Mouse (Mus musculus) stomach, embryonic 14.5 days (tissue): ENCODE data around the gene Szrd1. TPM values are rescaled to one million over a fixed set of nuclear protein-coding genes. Genes with fewer than 3 reads are reported as not detected.

Source experiments
- ATAC-seq: fragments of 200-750 bp; cut with Nextera tagmentation; 2 replicates; pipeline ENCODE4 v1.8.0; 2017; ENCODE audit warnings: low read depth, moderate TSS enrichment; ENCODE audit not compliant: insufficient number of reproducible peaks, insufficient read depth, low FRiP score
- H3K27ac ChIP-seq: fragments of 300-500 bp; sonication (generic); 2 replicates; pipeline ENCODE4 v1.5.1; 2014; ENCODE audit warnings: mild to moderate bottlenecking, low read length, moderate library complexity, mixed read lengths
- H3K27me3 ChIP-seq: fragments of 300-500 bp; sonication (generic); 2 replicates; pipeline ENCODE4 v1.6.1; 2014; ENCODE audit warnings: low read length, control low read depth, mixed read lengths; ENCODE audit not compliant: control insufficient read depth, insufficient read depth
- H3K36me3 ChIP-seq: fragments of 300-500 bp; sonication (generic); 2 replicates; pipeline ENCODE4 v1.6.1; 2014; ENCODE audit warnings: mild to moderate bottlenecking, control low read depth, low read length, moderate library complexity, mixed read lengths; ENCODE audit not compliant: control insufficient read depth, insufficient read depth
- H3K4me1 ChIP-seq: fragments of 300-500 bp; sonication (generic); 2 replicates; pipeline ENCODE4 v1.6.1; 2014; ENCODE audit warnings: low read length, control low read depth, mixed read lengths; ENCODE audit not compliant: control insufficient read depth, insufficient read depth
- H3K4me2 ChIP-seq: fragments of 300-500 bp; sonication (generic); replicated peaks from 2 replicates; pipeline ENCODE4 v1.6.1; 2014; ENCODE audit warnings: low read depth, low read length, control low read depth
- H3K4me3 ChIP-seq: fragments of 300-500 bp; sonication (generic); 2 replicates; pipeline ENCODE4 v1.5.1; 2014; ENCODE audit warnings: low read depth, low read length, control low read depth
- H3K9ac ChIP-seq: fragments of 300-500 bp; sonication (generic); replicated peaks from 2 replicates; pipeline ENCODE4 v1.6.1; 2014; ENCODE audit warnings: low read depth, mild to moderate bottlenecking, control low read depth, low read length, moderate library complexity, mixed read lengths
- H3K9me3 ChIP-seq: fragments of 300-500 bp; sonication (generic); 2 replicates; pipeline ENCODE4 v1.6.1; 2016; ENCODE audit warnings: low read depth, low read length, control low read depth; ENCODE audit not compliant: control insufficient read depth
- WGBS: fragments of 180-500 bp; shearing (Covaris S2); extraction: QIAGEN DNeasy Blood & Tissue Kit; methylation state at CpG from one replicate; pipeline ENCODE4 v1.1.7; 2014; 5-methylcytosine and 5-hydroxymethylcytosine counted together
- polyA plus RNA-seq: library from polyadenylated mRNA; unstranded; fragments of >200 nt; fragmentation: Nextera tagmentation; extraction: Ambion mirVana; gene quantifications from 2 replicates; pipeline ENCODE4 v1.2.1, GENCODE M21; 2014

Gene Szrd1
- polyA plus RNA-seq, 1 experiment from 2014 or later = 35.3 TPM

DNA sequence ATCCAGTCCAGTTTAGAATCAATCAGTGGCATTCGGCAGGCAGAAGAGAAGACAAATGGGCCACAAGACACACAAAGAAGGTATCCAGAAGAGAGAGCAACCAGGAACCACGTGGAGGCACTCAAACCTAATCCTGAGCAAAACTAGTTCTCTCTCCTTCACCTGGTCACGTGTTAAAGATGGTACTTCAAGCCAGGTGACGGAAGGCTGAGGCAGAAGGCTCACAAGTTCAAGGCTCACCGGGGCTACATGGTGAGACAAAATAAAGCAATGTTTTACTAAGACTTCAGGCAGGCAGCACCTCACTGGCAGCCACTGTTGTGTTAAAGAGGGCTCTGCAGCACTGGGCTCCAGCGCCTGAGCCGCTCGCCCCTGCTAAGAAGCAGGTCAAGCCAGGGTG, 7.4 kb downstream of the Szrd1 start:
- ATAC-seq = no peak

DNA sequence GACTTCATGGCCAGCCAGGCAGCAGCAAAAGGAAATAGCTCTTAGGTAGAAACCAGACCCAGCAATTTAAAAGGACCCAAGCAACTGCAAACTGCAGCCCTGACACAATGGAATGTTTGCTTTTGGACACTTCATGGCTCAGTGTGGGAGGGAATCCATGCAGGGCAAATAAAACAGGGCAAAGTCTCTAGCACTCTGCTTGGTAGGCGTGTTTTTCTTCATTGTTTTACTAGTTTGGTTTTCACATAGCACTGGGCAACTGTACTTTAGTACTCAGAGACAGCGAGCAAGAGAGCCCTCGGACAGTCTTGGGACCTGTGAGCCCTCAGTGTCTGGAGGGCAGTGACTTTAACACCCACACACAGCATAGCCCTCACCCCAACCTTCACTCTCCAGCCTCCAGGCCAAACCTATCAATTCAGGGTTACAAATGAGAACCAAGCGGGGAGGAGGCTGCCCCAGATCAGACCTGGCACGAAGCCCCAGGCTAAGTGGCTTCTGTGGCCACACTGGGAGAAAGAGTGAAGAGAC, 8.0 kb downstream of the Szrd1 start:
- Histone ChIP-seq H3K4me1 (peaks cover 62% of the 10 kb centered on the region), H3K4me3 (no peak overlapping the region), H3K4me2 (peak overlapping the region; percentile 32), H3K9ac (no peak overlapping the region), H3K27me3 (no peaks in the 10 kb centered on the region), H3K27ac (peak overlapping the region; percentile 95), H3K9me3 (no peaks in the 10 kb centered on the region), H3K36me3 (peaks cover 3% of the 10 kb centered on the region; the same call in 1 of the 2 replicates)
- WGBS = 30% methylated on average over 5 of the region's 5 CpGs
- ATAC-seq = peak; percentile 86

More for the DNA sequence above, 7.4 kb downstream of the Szrd1 start:
- H3K4me3 ChIP-seq = no peak overlapping the region
- no peaks in the 10 kb centered on the region for H3K36me3 ChIP-seq
- peak overlapping the region; percentile 95 for H3K27ac ChIP-seq
- WGBS = 38% methylated on average over 8 of the region's 8 CpGs
- H3K9ac ChIP-seq = no peak overlapping the region
- H3K4me1 ChIP-seq = peaks cover 65% of the 10 kb centered on the region
- H3K27me3 ChIP-seq = no peaks in the 10 kb centered on the region
- H3K4me2 ChIP-seq = peak overlapping the region; percentile 32
- no peaks in the 10 kb centered on the region for H3K9me3 ChIP-seq

DNA sequence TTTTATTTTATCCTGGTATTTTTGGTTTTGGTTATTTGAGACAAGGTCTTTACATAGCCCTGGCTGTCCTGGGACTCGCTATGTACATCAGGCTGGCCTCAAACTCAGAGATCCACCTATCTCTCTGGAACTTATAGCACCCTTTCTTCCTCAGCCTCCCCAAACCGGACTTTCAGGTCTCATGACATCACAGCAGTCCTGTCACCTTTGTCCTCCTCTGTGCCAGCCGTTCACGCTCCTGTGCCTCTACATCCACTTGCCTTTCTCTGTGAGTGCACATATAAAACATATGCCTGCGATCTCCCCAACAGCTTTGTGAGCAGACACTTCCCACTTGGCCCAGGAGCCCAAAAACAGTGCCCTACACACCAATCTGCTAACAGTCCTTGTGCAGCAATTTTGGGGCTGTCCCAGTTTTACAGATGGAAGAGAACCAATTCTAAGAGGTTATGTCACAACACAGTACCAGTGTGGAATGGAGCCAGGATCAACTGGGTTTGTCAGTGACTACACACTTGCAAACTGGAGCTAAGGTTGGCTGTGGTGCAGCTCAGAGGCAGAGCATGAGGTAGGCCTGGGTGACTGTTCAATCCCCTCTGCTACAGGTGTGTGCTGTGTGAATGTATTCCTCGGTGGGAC, 8.8 kb downstream of the Szrd1 start:
- Histone ChIP-seq H3K4me3 (no peak overlapping the region), H3K9me3 (no peaks in the 10 kb centered on the region), H3K27ac (peak overlapping the region; percentile 95), H3K4me2 (peak overlapping the region; percentile 27), H3K4me1 (peaks cover 55% of the 10 kb centered on the region), H3K27me3 (no peaks in the 10 kb centered on the region), H3K9ac (0 out of 2 replicates have a peak overlapping the region, but pooled peaks have one; percentile 6), H3K36me3 (peaks cover 3% of the 10 kb centered on the region; the same call in 1 of the 2 replicates)
- ATAC-seq = peak; percentile 8; the same call in 1 of the 2 replicates
- WGBS = 65% methylated on average over 6 of the region's 6 CpGs

DNA sequence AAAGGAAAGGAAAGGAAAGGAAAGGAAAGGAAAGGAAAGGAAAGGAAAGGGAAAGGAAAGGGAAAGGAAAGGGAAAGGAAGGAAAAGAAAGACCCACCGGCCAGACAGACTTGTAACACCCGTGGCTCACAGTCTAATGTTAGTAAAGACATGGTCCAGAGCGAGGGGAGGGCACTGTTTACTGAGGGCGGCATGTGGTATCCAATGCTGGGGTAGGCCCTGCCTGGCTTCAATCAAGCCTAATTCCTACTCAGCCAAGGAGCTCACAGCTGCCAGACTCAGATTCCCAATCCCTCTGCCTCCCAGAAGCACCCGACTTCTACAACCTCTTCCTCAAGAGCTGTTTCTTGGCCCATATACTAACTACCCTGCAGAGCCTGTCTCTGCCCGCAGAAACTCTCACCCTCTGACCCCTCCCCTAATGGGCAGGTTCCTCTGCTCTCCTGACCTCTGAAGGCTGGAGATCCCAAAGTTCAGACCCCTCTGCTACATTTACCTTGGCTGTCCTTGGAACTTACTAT, 10.3 kb downstream of the Szrd1 start:
- 30% methylated on average over 6 of the region's 6 CpGs for WGBS
- Histone ChIP-seq H3K36me3 (peaks cover 3% of the 10 kb centered on the region), H3K4me3 (no peak overlapping the region), H3K4me2 (no peak overlapping the region), H3K9ac (no peak overlapping the region), H3K4me1 (peaks cover 43% of the 10 kb centered on the region), H3K27ac (peak overlapping the region; percentile 44; the same call in 1 of the 2 replicates), H3K9me3 (no peaks in the 10 kb centered on the region), H3K27me3 (no peaks in the 10 kb centered on the region)
- 0 out of 2 replicates have a peak, but pooled peaks have one; percentile 43 for ATAC-seq

DNA sequence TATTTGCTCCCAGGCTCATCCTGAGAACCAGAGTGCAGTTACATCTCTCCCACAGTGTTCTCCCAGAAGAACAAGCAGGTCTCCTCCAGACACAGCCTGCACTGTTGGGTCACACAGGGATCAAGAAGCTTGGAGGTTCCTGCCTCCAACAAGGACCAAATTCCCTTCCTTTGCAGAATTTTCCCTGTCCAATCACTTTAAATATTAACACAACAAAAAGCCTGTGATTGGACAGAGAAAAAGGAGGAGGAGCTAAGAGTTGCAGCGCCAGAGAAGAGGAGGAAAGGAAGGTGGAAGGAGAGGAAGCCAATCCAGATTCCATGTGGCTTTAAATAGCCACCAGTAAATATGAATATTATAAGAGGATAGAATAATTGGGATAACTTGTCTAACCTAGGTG, 16.5 kb downstream of the Szrd1 start:
- no peak overlapping the region for H3K4me2 ChIP-seq

DNA sequence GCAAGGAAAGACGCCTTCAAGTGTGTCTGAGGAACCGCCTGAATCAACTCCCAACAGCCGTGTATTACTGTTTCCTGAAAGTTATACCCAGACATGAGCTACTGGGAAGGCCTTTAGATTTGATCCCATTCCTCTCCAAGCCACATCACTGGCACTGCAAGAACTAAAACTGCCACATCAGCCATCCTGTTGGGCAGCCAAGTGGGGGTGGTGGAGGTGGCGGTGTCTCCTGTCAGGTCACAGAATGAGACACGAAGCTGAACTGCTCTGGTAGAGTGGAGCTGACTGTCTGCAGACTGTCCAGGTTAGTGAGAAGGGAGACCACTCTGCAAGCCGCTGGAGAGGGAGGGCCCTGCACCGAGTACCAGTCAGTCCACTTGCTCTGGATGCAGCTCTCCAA, 16.9 kb downstream of the Szrd1 start:
- no peak overlapping the region for H3K4me3 ChIP-seq
- H3K27me3 ChIP-seq = no peaks in the 10 kb centered on the region
- 81% methylated on average over 7 of the region's 7 CpGs for WGBS
- ATAC-seq = no peak
- no peak overlapping the region for H3K27ac ChIP-seq
- H3K4me1 ChIP-seq = peaks cover 4% of the 10 kb centered on the region; the same call in 1 of the 2 replicates
- no peak overlapping the region for H3K4me2 ChIP-seq
- H3K36me3 ChIP-seq = peaks cover 19% of the 10 kb centered on the region
- H3K9me3 ChIP-seq = no peaks in the 10 kb centered on the region
- no peak overlapping the region for H3K9ac ChIP-seq

More for the DNA sequence above, 16.5 kb downstream of the Szrd1 start:
- Histone ChIP-seq H3K36me3 (peaks cover 15% of the 10 kb centered on the region), H3K27ac (no peak overlapping the region), H3K4me1 (peaks cover 4% of the 10 kb centered on the region; the same call in 1 of the 2 replicates), H3K9ac (no peak overlapping the region), H3K4me3 (no peak overlapping the region), H3K9me3 (no peaks in the 10 kb centered on the region), H3K27me3 (no peaks in the 10 kb centered on the region)
- ATAC-seq = no peak
- WGBS = 15% methylated on average over 1 of the region's 1 CpGs

DNA sequence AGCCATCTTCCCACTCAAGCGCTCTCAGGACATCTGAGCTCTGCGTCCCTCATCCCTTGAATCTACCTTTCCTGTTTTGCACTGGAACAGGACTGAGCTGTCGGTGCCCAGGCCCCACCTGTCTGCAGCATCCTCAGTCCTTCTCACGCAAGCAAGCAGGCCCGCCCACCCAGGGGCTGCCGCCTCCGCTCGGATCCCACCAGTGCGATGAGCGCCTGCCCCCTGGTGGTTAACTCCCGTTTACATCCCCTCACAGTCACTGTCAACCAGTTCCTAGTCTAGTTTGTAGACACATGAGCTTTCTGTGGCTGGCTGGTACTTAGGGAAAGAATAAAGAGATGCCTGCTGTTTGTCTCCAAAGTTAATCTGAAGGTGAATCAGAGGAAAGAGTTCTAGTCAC, 18.9 kb downstream of the Szrd1 start:
- no peaks in the 10 kb centered on the region for H3K27me3 ChIP-seq
- H3K9me3 ChIP-seq = no peaks in the 10 kb centered on the region
- no peak overlapping the region for H3K4me2 ChIP-seq
- peaks cover 30% of the 10 kb centered on the region for H3K36me3 ChIP-seq
- H3K9ac ChIP-seq = no peak overlapping the region
- peaks cover 4% of the 10 kb centered on the region; the same call in 1 of the 2 replicates for H3K4me1 ChIP-seq
- no peak overlapping the region for H3K4me3 ChIP-seq
- H3K27ac ChIP-seq = no peak overlapping the region
- peak; percentile 56; the same call in 1 of the 2 replicates for ATAC-seq
- 23% methylated on average over 11 of the region's 11 CpGs for WGBS

DNA sequence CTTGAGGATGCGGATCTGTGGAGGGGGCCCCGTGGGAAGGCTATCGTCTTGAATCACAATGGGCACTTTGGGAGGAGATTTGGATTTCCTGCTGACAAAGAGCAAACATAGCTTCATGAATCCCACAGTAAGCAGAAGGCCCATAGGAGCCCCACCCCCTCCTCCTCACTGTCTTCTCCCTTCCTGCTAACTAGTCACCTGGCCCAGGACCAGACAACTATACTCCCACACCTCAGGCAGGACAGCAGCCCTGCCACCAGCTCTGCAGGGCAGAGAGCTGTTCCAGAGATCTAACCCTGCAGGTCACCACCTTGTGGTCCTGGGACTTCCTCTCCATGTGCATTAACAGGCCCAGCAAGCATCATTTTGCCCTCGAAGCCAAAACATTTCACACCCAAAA, 20.9 kb downstream of the Szrd1 start:
- Histone ChIP-seq H3K4me1 (peaks cover 7% of the 10 kb centered on the region; the same call in 1 of the 2 replicates), H3K9me3 (no peaks in the 10 kb centered on the region), H3K27me3 (no peaks in the 10 kb centered on the region), H3K36me3 (peaks cover 39% of the 10 kb centered on the region), H3K27ac (no peak overlapping the region), H3K9ac (no peak overlapping the region), H3K4me2 (no peak overlapping the region), H3K4me3 (no peak overlapping the region)
- no peak for ATAC-seq
- 57% methylated on average over 4 of the region's 4 CpGs for WGBS
